Mouse (Mus musculus): ENCODE measurements around the gene Scamp1.

The Scamp1 gene

DNA sequence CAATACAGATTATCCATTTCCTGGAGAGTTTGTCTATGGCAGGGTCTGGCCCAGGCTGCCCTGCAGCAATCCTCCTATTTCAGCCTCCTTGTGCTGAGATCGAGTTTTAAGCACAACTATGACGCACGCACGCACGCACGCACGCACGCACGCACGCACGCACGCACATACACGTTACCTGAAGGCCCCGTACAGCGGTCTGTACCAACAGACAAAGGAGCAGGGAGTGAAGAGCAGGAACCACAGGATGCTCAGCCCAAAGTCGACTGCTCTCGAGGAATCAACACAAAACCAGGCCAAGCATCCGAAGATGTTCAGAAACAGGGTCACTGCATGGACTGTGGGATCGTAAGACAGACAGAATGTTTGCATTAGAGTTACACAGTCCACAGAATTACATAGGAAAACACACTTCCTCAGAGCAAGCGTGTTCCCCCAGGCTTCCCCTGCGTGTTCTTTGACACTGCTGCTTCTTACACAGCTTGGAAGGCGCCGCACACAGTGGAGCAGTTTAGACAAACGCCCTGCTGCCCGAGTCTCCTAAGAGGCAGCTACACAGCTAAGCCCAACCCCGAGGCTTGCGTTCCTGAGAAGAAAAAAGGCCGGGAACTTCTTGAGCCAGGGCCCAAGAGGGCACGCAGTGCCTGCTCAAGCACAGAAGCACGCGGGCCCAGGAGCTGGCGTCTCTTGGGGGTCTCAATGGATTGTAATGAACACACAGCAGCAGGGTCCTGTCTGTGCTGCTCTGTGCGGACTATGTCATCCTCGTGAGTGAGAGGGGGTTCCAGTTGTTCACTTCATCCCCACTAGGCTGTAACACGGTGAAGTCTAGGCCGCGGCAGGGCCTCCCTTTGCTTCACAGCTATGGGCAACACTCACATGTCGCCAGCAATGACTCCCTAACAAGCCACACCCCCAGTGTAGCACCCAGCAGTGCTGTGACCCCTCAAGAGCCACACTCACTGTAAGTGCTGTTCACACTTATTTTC, 60.6 kb downstream of the Scamp1 start:
- no peak for DNase-seq (ENCODE audit: low read depth, low spot score)

DNA sequence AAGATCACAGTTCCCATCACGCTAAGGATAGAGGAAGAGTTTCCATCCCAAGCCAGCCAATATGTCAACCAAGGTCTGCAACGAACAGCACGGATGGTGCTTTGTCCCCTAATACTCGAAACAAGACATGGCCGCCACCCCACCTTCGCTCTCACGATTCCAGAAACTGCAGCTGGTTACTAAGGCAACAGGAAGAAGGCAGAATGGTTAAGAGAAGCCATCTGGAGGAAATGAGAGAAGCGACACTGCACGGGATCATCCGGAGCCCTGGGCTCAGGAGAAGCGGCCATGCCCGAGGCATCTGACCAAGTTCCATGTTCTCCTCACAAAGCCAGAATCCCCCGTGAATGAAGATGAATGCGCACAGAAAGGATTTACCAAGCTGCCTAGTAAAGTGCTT, 62.0 kb downstream of the Scamp1 start:
- DNase-seq (ENCODE audit: low read depth, low spot score), result no peak

DNA sequence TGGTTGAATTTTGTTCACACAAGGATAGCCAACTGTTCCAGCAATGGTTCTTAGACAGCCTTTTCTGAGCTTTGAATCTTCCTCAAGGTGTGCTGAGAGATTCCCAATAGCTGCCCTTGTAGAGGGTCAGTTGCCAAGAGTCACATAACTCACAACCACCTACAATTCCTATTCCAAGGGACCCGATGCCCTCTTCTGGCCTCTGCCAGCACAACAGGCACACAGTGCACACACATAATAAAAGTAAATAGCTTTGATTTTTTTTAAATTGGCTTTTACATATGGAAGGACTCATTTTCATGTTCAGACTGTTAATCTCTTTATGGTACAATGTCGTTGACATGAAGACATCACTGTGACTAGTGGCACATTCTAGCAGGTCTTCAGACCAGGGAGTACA, 72.9 kb downstream of the Scamp1 start:
- DNase-seq (ENCODE audit: low read depth, low spot score), result peak; percentile 57

DNA sequence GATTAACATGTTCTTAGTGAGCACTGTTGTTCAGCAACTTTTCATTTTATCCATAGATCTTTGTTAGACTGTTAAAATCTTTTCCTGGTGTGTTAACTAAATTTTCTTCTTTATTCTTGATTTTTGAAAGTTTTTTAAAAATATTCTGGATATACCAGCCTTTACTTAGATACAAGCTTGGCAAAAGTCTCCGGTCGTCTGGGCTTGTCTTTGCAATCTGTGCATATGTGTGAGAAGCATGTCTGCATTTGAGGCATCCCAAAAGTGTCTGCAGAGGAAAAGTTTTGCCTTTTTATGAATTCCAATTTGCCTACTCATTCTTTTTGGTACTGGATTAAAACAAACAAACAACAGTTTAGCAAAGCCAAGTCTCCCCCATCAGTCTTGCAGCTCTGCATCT, 73.5 kb downstream of the Scamp1 start:
- no peak for DNase-seq (ENCODE audit: low read depth, low spot score)

DNA sequence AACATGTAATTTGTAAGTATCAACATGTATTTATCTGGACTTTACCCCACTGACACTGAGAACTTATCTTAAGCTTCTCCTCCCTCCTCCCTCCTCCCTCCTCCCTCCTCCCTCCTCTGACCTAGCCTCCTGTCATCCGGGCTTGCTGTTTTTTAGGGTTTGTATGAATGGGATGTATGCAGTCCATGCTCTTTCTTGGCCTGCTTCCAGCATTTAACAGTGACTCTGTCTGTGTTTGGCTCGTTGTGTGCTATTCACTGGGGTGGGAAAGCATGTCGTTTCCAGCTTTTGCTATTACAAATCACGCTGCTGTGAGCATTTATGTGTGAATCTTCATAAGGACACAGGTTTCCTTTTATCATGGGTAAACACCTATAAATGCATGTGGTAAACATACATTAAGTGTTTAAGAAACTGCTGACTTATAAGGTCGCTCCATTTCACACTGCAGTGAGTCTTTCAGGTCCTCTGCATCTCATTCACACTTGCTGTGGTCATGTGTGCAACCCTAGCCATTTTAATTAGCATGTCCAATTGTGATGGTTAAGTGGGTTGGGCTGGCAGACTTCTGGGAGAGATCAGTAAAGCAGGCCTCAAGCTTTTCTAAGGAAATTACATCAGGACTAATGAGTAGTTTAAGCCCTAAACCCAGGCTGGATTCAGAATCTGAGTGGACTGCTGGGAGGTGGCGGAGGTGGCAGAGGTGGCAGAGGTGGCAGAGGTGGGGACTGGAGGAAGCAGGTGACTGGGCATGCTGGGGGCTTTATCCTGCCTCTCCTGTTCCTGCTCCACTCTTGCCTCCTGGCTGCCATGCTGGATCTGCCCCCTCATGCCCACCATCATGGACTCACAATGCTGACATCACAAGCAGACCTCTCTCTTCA, 74.2 kb downstream of the Scamp1 start:
- DNase-seq (ENCODE audit: low read depth, low spot score), result no peak

DNA sequence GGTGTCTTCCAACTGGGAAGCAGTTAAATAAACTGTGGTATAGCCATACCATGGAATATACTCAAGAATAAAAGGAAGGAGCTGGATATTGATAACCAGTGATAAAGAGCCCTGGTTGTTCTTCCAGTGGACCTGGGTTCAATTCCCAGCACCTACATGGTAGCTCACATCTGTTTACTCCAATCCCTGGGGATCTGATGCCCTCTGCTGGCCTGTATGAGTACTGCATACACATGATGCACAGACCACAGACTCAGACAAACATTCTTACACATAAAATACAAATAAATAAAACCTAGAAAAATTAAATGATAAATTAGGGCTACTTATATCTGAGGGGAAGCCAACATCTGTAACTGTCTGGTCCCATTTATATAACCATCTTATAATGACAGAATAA, 76.8 kb downstream of the Scamp1 start:
- DNase-seq (ENCODE audit: low read depth, low spot score), result no peak

DNA sequence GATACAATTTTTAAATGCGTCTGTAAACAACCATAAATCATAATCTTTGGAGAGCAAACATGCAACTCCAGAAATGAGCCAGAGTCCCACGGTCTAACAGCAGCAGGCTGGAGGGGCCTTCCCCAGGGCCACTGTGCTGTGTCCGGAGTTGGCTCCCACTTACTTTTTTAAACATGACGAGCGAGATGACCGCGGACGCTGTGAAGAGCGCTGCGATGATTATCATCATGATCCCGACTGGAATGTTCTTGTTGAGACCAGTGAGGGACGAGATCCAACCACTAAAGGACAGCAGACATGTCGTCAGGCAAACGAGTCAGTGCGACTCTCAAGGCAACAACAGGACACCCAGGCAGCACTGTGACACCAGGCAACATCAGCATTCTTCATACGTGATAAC, 77.7 kb downstream of the Scamp1 start:
- no peak for DNase-seq (ENCODE audit: low read depth, low spot score)

DNA sequence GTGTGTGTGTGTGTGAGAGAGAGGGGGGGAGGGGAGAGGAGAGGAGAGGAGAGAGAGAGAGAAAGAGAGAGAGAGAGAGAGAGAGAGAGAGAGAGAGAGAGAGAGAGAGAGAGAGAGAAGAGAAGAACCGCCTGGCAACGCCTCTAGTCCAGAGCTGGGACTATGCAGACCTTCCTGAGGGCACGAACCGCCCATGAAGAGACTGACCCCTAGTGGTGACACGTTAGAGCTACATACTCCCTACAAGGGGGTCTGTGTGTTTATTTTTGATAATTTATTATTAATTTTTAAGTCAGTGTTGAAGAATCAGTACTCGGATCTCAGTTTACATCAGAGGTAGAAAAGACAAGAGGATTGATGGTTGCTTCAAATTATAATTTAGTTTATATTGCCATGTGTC, 80.4 kb downstream of the Scamp1 start:
- peak; percentile 78 for DNase-seq (ENCODE audit: low read depth, low spot score)

DNA sequence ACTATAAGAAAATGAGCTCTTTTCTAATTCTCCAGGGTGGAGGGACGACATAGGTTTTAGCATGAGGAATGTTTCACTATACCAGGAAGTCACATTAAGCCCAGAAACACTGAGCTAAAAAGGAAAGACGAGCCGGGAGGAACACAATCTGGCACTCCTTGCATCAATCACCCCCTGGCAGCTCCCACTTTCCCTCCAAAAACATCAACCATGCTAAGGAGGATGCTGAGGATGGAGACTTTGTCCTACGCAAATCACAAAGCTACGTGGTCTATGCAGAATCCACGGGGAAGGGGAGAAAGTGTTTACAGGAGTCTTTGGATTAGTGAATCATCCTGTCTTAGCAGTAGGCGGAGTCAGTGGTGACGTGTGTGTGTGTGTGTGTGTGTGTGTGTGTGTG, 85.8 kb downstream of the Scamp1 start:
- no peak for DNase-seq (ENCODE audit: low read depth, low spot score)

DNA sequence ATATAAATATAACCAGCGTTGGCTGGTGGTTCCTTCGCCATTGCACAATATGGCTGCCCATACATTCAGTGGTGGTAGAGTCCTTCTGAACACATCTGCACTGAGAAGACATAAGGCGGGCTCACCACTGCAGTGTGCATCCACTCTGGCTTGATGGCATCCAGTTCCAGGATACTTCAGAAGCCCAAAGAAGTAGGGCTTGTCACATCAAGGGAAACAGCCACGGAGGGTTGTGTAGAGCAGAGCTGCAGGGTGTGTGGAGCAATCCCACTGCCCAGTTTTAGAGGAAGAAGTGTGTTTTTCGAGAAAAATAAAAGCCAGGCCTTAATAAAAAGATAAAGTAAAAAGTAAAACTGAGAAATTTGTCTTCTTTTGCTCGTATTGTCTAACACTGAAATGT, 87.0 kb downstream of the Scamp1 start:
- DNase-seq (ENCODE audit: low read depth, low spot score), result no peak

DNA sequence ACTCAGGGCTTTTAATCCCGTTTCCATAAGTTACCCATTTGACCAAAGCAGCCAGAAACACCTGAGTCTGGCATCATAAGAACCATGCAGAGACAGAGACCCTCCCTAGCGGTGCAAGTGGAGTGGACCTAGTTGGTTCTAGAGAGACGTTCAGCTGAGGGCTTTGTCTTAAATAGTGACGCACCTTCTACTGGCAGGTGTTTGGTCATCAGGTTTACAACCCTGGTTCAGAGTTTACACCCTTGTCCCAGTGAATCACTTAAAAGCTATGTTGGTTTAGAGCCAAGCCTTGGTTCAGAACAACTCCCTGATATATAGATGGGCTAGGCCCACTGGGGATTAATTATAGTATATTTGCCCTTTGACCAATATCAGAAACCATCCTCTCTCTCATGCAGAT, 92.4 kb downstream of the Scamp1 start:
- DNase-seq (ENCODE audit: low read depth, low spot score), result no peak

DNA sequence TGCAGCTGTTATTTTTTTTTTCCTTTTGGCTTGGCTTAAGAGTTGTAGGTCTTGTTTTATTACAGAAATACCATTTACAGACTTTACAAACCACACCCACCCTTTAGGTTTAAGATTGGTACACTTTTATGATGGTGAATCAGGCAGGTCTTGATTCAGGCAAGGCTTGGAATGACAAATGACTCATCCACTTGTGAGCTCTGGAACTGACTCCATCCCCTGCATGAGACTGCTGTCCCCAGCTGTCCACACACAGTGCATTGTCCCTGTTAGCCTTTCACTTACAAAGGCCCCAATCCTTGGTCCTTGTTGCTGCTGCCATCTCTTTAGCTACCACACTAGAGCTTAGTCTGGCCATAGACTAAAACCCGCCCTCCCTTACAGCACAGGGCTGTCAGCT, 95.3 kb downstream of the Scamp1 start:
- peak; percentile 71 for DNase-seq (ENCODE audit: low read depth, low spot score)

DNA sequence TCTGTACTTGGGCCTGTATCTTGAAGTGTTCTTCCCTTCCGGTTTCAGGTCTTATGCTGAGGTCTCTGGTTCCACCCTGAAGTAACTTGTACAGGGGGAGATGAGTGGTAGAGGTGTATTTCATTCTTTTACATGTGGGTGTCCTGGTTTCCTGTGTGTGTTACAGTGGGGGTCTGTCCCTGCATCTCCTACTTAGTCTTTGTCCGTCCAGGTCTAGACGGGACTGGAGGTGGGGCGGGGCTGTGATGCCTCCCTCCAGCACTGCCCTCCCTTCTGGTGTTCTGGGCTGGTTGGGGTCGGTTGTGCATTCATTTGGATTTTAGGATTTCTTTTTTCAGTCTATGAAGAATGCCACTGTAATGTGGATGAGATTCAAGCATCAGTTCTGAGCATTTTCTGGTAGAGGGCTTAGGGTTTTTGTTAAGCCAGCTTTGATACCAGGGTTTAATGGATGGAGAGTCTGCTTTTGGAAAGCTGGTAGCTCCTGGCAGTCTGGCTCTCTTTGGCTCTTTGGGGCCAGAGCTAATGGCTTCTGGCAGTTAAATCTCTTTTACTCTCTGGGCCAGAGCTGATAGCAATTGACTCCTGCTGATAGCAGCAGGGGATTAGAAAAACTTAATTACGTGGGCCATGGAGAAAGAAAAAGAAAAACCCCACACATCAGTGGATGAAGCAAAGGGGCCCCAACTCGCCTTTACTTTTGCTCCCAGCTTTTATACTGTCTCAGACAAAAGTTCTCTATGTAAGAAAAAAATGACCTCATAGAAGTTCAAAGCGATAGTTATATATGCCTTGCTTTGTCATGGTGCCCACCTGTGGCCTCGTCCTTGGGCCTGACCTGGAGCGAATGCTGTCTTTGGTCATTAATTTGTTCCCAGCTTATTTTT, 97.2 kb downstream of the Scamp1 start:
- no peak for DNase-seq (ENCODE audit: low read depth, low spot score)

DNA sequence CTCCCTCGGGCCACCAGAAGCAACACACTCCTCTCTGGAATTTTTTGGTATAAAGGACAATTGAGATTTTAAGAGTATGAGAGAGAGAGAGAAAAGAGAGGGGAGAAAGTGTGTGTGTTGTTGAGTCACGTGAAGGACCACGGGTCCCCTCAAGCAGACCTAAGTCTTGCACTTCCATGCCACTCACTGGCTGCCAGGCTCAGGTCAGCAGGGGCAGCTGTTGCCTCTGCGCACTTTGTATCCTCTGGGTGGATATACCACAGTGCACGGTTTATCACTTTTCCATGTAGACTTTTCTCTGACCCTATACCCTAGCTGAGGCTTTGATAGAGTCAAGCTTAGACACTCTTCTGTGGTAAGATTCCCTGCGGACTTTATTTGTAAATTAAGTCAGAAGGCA, 100.0 kb downstream of the Scamp1 start:
- no peak for DNase-seq (ENCODE audit: low read depth, low spot score)

DNA sequence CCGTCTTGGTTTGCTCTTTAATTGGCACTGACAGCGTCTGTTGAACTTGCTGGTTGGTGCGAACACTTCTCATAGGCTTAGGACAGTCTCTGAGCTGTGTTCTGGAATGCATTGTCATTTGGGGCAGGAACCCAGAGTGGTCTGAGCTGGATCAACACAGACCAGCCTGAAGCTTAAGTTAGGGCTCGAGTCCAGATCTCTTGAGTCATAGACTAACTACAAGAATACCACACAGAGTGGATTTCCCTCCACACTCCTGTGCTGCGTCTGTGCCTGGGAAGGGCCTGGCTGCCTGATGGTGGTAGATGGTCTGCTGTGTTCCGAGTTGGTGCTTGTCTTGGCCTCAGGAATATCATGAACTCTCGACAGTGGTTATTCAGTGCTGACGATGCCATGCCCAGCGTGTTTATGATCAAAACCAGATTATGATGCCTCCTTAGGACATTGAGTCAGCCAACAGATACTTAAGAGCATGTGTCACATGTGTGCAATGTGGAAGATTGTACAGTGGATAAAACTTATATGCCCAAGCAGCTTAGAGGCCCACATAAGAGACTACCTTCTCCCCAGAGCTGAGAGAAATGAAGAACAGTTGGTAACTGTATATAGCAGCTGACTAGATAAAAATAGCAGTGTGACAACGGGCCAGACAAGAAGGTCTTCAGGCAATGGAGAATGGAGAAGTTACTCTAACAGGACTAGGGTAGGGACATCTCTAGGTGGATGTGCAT, 100.8 kb downstream of the Scamp1 start:
- peak; percentile 80 for DNase-seq (ENCODE audit: low read depth, low spot score)

DNA sequence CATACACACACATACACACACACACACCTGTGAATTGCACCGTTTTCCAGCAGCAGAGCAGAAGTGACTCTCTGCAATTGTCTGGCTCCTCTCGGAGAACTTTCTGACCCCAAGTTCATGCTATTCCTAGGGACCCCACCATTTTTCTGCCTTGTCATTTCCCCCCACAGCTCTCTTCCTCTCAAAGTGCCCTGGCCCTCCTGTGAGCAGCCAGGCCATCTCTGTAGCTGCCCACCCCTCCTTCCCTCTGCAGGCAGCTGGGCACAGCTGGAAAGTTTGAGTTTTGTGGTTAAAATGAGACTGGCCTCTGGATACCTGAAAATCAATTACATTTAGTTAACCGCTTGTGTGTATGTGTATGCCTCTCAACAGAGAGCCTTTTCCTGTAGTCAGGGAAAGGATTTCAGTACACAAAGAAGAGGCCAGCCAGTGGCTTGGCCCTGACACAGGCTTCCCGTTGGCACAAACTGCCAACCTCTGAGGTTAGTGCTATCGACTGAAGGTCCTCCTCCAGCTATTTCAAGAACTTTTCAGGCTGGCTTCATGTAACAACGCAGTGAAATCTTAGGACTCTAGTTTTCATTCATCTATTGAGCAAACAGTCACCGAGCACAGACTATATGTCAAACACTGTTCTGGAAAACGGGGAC, 102.2 kb downstream of the Scamp1 start:
- DNase-seq (ENCODE audit: low read depth, low spot score), result no peak

DNA sequence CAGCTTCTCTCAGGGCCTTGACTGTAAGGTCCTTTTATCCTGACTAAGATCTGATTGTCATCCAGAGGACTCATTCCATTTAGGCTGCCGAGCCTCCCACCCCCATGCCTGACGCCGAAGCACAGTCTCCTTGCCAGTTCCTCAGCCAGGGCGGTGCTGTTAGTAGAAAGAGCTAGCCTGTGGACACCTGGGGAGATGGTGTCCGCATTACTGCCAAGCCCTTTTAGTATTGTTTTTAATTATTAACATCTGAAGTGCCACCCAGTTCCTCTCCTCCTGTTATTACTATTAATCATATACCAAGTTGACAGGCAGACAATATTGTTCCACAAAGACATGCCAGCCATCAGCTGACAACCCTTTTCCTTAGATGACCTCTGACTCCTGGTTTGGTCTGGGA, 103.6 kb downstream of the Scamp1 start:
- no peak for DNase-seq (ENCODE audit: low read depth, low spot score)

DNA sequence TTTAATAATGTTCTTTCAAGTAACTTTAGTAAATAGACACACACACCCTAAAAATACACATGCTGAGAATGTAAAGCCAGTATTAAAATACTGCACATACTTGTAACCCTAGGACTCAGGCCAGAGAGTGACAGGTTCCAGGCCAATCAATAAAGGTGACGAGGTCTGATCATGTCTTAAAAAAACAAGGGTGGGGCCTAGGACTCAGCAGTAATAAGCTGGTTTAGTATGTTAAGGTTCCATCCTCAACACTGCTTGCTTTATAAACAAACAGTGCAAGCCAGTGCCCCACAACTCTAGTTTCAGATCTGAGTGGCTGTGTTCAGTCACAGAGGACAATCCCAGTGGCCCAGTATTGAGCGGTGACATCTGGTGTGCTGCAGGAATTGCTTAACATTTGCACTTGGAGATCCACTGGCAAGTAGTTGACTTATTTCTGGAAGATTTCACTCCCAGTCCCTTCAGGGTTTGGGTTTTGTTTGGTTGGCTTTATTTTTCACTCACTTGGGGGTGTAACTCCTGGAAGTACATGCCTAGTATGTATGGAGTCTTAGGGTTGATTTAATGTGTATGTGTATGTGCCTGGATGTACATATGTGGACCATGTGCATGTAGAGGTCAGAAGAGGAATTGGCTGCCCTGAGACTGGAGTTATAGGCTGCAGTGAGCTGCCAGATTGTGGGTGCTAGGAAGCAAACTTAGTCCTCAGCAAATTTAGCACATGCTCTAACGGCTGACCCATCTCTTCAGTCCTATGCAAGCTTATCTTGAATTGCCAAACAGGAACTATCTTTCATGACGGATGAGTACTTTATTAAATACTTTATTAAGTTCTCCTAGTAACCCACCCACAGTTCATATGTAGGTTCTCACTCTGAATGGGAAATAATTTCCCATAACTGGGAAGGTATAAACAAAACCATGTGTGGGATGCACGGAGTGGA, 104.9 kb downstream of the Scamp1 start:
- DNase-seq (ENCODE audit: low read depth, low spot score), result no peak

DNA sequence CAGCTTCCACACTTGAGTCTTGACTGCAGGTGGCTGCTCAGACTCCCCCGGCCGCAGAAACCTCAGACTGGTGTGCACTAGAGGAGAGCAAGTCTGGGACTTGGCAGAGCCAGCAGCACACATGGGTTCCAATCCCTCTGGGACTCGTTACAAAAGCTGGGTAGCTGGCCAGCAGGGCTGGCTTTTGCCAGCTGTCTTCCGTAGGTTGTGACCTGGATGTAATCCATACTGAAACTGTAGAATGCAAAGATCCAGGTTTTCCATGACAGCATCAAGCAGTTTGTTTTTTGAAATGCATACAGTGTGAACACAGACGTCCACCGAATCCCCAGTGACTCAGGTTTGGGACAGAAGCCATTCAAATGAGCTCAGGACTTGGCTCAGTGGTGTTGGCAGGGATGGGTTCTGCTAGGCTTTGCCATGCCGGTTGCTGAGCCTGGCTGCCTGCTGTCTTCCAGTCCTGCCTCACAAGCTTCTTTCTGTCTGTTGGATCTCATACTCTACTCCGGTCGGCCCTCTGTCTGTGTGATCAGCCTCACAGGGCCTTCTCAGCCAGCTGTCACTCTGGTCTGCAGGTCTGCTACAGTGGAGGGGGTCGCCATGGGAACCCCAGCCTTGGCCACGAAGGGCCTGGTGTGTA, 107.1 kb downstream of the Scamp1 start:
- DNase-seq (ENCODE audit: low read depth, low spot score), result peak; percentile 93

Data from 3T3-L1 (cell line).